Mouse (Mus musculus) erythroblast, embryonic 14.5 days (primary cell): ENCODE data around the gene Slc12a8.

Source experiments
- GATA1 ChIP-seq: IDR thresholded peaks from 2 replicates; pipeline ENCODE4 v1.6.1; 2012; ENCODE audit warnings: low read length, inconsistent platforms, mixed read lengths
- TAL1 ChIP-seq: IDR thresholded peaks from 3 replicates; pipeline ENCODE4 v1.6.1; 2012; ENCODE audit warnings: low read length, inconsistent platforms, mixed read lengths

DNA sequence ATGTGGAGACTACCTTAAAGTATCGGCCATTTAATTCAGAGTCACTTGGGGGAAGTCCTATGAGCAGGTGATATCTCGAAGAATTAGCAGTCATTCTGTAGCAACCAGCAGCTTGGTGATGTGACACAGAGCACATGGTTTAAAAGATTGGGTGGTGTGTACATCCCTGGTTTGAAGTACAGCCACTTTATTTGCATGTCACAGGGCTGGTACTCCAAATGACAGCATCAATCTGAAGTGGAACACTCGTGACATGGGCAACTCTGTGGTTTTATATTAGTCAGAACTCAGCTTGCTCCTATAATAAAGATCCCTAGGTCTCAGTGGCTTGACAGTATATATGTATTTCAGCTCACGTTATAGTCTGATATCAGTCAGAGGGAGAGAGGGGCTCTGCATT, 155.5 kb downstream of the Slc12a8 start:
- TF ChIP-seq GATA1 (no peak), TAL1 (no peak)
